Mouse (Mus musculus) cerebellum, adult 18-20 months (tissue): ENCODE measurements around the gene AF067063.
A peak's percentile ranks its signal among the peaks of the same experiment; 100 is the strongest.
"Not testable (repeated sequence)": the region's sequence is repeated elsewhere in the genome, so short reads cannot be mapped to it uniquely, and the experiment has no call there.

Experiments used
- DNase-seq, 2 experiments: peaks; one replicate each; pipeline ENCODE4 v3.0.0; 2021

Gene AF067063

GRCm38 (mm10) chr13:119830116-119830515, at the start of gene AF067063:
Gene AF067063 (minus strand): TSS chr13:119830216.
- DNase-seq, result not testable (repeated sequence)

GRCm38 (mm10) chr13:119864395-119864999, 34.5 kb upstream of the AF067063 start:
- not testable (repeated sequence) for DNase-seq

DNA sequence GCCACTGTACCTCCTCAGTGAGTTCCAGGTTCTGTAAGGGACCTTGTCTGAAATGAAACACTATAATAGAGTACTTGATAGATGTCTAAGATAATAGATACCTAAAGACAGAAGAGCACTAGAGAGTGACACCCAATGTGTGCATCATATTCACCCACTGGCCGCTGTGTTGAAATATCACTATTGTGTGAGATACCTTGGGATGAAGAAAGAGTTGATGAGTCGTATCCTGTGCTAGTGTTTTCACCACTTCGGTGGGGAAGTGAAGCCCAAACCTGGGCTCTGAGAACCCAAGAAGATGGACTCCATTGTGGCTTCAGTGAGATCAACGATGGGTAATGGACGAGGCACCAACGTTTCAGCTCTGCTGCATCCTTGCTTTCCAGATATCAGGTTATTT, 32.4 kb upstream of the AF067063 start:
- not testable (repeated sequence) for DNase-seq

DNA sequence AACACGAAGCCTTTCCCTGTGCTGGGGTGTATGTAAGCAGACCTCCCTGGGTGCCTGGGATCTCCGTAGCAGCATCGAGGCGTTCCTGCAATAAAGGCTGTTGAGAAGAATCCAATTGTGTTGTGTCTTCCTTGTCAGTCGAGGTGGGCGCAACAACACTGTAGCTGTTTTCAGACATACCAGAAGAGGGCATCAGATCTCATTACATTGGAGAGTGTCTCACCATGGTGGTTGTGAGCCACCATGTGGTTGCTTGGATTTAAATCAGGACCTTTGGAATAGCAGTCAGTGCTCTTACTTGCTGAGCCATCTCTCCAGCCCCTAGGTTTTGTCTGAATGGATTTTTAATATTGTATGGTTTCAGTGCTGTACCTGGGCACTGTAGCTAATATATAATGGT, 10.0 kb upstream of the AF067063 start:
- DNase-seq, result not testable (repeated sequence)

- DNase-seq, result peak; percentile 74 to 76
Observed at GRCm38 (mm10) chr13:119837719-119838337, 7.8 kb upstream of the AF067063 start.

GRCm38 (mm10) chr13:119836324-119836811, 6.4 kb upstream of the AF067063 start:
- peak; percentile 24 to 46 for DNase-seq

GRCm38 (mm10) chr13:119835320-119836056, 5.5 kb upstream of the AF067063 start, which contains the start of gene D13Ertd608e:
Gene D13Ertd608e (plus strand): TSS chr13:119836006.
- peak; percentile 17 to 24 for DNase-seq

DNA sequence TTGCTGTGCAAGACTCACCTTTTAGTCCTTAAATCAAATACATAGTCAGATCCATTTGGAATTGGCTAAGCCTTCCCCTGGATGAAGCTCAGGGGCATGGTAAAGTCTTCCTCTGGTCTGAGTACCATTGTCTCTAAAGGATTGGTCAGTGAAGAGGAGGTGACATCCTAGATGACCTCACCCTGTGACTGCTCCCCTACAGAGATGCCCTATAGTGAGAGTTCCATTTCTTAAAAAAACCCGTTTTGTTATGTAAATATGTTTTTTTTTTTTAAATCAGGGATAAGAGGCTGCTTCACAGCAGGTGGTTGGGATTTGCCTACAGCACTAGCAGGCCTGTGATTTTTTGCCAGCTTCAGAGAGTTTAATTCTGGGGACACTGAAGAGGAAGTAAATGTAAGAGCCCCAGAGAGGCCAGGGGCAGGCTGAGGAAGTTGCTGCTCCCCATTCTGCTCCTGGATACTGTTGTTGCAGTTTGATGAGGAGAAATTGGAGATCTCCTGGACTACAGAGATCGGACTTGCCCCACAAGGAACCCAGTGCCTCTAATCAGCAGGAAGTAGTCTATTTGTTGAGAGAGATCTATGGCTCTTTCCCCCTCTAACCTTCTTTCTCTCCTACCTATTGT, 12.3 kb downstream of the AF067063 start:
- no peak for DNase-seq

DNA sequence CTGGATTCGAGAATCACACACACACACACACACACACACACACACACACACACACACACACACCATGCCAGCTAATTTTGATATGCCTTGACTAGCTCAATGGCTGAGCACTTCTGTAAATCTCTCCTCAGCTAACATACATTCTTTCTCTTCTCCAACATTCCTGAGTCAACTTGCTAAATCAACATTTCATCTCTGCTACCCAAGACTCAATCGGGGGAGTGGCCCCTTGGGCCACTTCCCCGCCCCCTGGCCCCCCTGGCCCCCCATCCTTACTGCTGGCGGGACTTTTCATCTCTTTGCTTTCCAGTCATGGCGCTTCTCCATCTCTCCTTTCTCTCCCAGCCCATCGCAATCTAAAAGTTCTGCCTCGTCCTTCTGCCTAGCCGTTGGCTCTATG, 13.2 kb downstream of the AF067063 start:
- no peak for DNase-seq

GRCm38 (mm10) chr13:119810031-119810430, 20.0 kb downstream of the AF067063 start:
- DNase-seq, result no peak

DNA sequence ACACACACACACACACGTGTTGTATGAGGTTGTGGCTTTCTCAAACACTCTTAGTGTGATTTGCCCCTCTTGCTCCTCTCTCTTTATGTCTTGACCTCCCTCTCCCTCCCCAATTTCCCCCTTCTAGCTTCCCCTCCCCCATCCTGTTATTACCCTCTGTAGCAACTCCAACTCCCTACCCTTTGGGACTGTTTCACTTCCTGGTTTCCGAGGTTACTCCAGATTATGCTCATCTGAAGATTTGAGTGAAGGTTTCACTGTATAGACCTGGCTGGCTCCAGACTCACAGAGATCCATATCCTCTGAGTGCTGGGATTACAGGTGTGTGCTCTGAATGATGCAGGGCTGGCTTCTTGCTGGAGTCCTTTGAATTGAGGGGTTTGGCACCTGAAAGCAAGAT, 21.1 kb downstream of the AF067063 start:
- no peak for DNase-seq

GRCm38 (mm10) chr13:119797656-119798055, 32.4 kb downstream of the AF067063 start:
- no peak for DNase-seq

DNA sequence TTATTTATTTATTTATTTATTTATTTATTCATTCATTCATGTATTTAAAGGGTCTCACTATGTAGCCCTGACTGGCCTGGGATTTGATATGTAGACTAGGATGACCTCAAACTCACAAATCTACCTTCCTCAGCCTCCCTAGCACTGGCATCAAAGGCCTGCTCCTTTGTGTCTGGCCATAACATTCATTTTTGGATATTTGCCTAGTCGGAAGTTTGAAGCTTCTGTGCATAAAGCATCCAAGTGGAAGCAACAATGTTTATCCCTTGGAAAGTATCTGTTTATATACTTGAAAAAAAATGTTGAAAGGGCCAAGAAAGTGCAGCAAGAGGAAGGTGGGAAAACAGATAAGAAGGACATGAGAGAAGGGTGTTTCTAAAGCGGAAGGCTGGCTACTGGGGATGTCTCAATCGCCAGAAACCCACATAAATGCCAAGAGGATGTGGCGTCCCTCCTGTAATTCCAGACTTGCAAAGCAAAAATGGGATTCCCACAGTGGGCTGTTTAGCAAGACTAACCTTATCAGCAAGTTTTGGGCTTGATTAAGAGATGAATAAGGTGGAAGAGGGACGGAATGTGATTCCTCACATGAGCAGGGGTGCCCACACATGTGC, 37.1 kb downstream of the AF067063 start:
- no peak for DNase-seq

GRCm38 (mm10) chr13:119791580-119792135, 38.4 kb downstream of the AF067063 start:
- DNase-seq, result peak in 1 of 2 experiments; percentile 15

GRCm38 (mm10) chr13:119790761-119791579, 39.0 kb downstream of the AF067063 start, which contains the start of gene Zfp131:
Gene Zfp131 (minus strand): TSS chr13:119790889.
- peak; percentile 96 for DNase-seq

DNA sequence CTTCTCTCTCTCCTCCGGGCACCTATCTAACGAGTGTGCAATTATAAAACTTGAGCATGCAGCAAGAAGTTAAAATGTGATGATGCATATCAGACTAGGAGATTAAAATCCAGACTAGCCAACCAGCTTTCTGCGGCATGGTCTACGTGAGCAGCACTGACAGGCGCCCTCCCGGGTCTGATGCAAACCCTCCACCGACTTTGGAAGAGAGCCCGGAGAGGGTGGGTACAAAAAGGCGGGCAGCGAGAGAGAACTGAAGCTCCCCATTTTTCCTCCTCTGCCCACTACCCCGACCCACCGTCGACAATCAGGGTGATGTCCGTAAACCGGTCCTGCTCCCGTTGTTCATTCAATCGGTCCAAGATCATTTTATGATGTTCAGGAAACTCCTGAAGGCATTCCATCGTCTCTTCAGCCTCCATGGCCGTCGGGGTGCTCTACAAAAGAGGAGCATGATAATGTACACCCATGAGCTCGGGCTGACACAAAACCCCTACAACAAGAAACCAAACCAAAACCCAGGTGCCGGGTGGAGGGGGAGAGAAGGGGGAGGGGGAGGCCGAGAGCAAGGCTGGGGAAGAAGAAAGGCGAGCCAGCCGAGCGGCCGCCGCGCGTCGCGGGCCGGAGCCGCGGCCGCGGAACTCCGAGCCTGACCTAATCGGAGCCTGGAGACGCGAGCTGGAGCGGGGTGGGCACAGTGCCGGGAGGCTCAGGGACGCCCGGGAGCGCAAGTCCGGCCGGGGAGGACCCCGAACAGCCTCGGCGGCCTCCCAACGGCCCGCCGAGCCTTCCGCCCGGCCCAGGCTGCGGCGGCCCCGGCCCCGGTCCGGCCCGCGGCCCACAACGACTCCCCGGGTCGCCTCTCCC, 39.9 kb downstream of the AF067063 start:
- DNase-seq, result peak; percentile 67 to 83

GRCm38 (mm10) chr13:119783581-119783980, 46.4 kb downstream of the AF067063 start:
- no peak for DNase-seq
